Mouse (Mus musculus) liver, postnatal 0 days (tissue): ENCODE data around the gene Vmn1r4.

Source experiments
- CTCF ChIP-seq: sonication (generic); IDR thresholded peaks from 2 replicates; pipeline ENCODE4 v1.5.1; 2016; ENCODE audit warnings: antibody characterized with exemption, low read depth
- EP300 ChIP-seq: IDR thresholded peaks from 2 replicates; pipeline ENCODE4 v1.6.1; 2016; ENCODE audit warnings: antibody characterized with exemption, low read depth, mild to moderate bottlenecking

DNA sequence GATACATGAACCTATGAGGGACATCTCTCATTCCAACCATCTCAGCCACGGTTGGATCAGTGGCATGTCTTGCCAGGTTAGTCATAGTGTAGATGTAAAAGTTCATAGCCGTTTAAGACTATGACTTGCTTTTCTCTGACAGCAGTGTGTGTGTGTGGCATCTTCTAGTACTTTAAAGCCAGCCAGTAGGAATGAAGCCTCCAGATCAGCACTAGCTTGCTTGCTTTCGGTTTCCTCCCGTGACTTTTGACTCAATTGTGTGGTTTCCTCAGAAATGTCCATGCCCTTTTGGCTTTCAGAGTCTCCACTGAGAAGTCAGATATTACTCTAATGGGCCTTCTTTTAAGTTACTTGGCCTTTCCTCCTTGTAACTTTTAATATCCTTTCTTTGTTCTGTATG, 10.6 kb downstream of the Vmn1r4 start:
- TF ChIP-seq EP300: no peak
- TF ChIP-seq CTCF: no peak
